Mouse (Mus musculus): Measurements from ENCODE around the gene Lacc1. TPM values are rescaled to one million over a fixed set of nuclear protein-coding genes. Genes with fewer than 3 reads are reported as not detected.
"Not testable (repeated sequence)": the region's sequence is repeated elsewhere in the genome, so short reads cannot be mapped to it uniquely, and the experiment has no call there.

Lacc1 gene
- polyA plus RNA-seq, 1 experiment from 2014 or later = 9.5 TPM

DNA sequence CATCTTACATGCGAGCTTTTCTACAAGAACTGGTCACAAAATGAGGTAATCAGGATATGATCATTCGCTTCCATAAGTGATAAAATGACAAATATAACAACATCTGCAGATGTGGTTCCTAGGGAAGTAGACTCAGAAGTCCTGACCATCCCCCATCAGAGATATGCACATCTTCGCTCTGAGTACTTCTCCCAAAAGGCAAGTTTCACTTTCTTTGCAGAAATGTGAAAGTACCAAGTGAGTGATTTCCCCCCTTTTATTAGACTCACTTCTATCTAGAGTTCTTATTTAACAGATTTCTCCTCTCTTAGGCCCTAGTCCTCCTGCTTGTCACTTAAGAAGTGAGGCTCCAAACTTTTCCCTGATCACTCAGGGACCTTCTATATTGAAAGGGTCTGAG is 3.3 kb downstream of the Lacc1 start:
- Histone ChIP-seq H3K36me3 (ENCODE audit: control insufficient read depth, insufficient read depth, low read length) (no peaks in the 10 kb centered on the region), H3K27ac (ENCODE audit: low read depth) (no peak overlapping the region), H3K9ac (ENCODE audit: low read length) (no peak overlapping the region), H3K4me3 (ENCODE audit: low read depth, low read length) (no peak overlapping the region), H3K4me1 (replicated peaks; ENCODE audit: control insufficient read depth, insufficient read depth, low read length) (peaks cover 6% of the 10 kb centered on the region; the same call in 1 of the 2 replicates), H3K4me2 (ENCODE audit: low read length) (no peak overlapping the region), H3K9me3 (ENCODE audit: control insufficient read depth, low read length) (no peaks in the 10 kb centered on the region), H3K27me3 (replicated peaks; ENCODE audit: control insufficient read depth, insufficient read depth, low read length) (no peaks in the 10 kb centered on the region)
- WGBS = 87% methylated on average over 3 of the region's 3 CpGs
- no peak for ATAC-seq (replicated peaks; ENCODE audit: low FRiP score, low TSS enrichment, low read depth)
- DNase-seq (ENCODE audit: low spot score) = no peak

DNA sequence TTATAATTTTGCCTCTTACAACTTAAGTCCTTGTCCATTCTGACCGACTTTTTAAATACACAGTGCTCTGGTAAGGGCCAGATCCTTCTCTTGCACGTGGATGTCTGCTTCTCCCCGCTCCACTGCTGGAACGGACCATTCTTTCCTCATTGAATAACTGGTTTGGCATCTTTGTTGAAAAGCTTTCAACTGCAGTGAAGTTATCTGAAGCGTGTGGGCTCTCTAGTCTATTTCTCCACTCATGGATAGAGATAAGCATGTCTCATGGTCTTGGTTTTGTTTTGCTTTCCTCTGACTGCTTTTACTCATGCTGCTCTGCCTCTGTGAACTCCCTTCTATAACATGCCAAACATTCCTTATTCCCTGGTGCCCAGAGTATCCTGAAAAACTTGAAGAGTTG is 4.3 kb downstream of the Lacc1 start:
- 69% methylated on average over 5 of the region's 5 CpGs for WGBS
- H3K9me3 ChIP-seq (ENCODE audit: control insufficient read depth, low read length) = no peaks in the 10 kb centered on the region
- no peaks in the 10 kb centered on the region for H3K36me3 ChIP-seq (ENCODE audit: control insufficient read depth, insufficient read depth, low read length)
- ATAC-seq (replicated peaks; ENCODE audit: low FRiP score, low TSS enrichment, low read depth) = no peak
- H3K4me1 ChIP-seq (replicated peaks; ENCODE audit: control insufficient read depth, insufficient read depth, low read length) = peaks cover 6% of the 10 kb centered on the region; the same call in 1 of the 2 replicates
- no peak for DNase-seq (ENCODE audit: low spot score)
- no peak overlapping the region for H3K4me2 ChIP-seq (ENCODE audit: low read length)
- H3K9ac ChIP-seq (ENCODE audit: low read length) = no peak overlapping the region
- H3K27ac ChIP-seq (ENCODE audit: low read depth) = no peak overlapping the region
- no peaks in the 10 kb centered on the region for H3K27me3 ChIP-seq (replicated peaks; ENCODE audit: control insufficient read depth, insufficient read depth, low read length)
- no peak overlapping the region for H3K4me3 ChIP-seq (ENCODE audit: low read depth, low read length)

GRCm38 (mm10) chr14:77030808-77031207 is 5.9 kb downstream of the Lacc1 start:
- Histone ChIP-seq H3K36me3 (ENCODE audit: control insufficient read depth, insufficient read depth, low read length) (no peaks in the 10 kb centered on the region), H3K4me3 (ENCODE audit: low read depth, low read length) (no peak overlapping the region), H3K4me1 (replicated peaks; ENCODE audit: control insufficient read depth, insufficient read depth, low read length) (0 out of 2 replicates have a peak, but pooled peaks cover 2% of the 10 kb centered on the region), H3K4me2 (ENCODE audit: low read length) (no peak overlapping the region), H3K9me3 (ENCODE audit: control insufficient read depth, low read length) (no peaks in the 10 kb centered on the region), H3K27ac (ENCODE audit: low read depth) (no peak overlapping the region), H3K9ac (ENCODE audit: low read length) (no peak overlapping the region), H3K27me3 (replicated peaks; ENCODE audit: control insufficient read depth, insufficient read depth, low read length) (no peaks in the 10 kb centered on the region)
- no peak for DNase-seq (ENCODE audit: low spot score)
- 84% methylated on average over 5 of the region's 5 CpGs for WGBS
- no peak for ATAC-seq (replicated peaks; ENCODE audit: low FRiP score, low TSS enrichment, low read depth)

- H3K4me2 ChIP-seq (ENCODE audit: low read length) = no peak overlapping the region
- no peak overlapping the region for H3K4me3 ChIP-seq (ENCODE audit: low read depth, low read length)
- H3K4me1 ChIP-seq (replicated peaks; ENCODE audit: control insufficient read depth, insufficient read depth, low read length) = 0 out of 2 replicates have a peak, but pooled peaks cover 2% of the 10 kb centered on the region
- 68% methylated on average over 5 of the region's 5 CpGs for WGBS
- no peaks in the 10 kb centered on the region for H3K9me3 ChIP-seq (ENCODE audit: control insufficient read depth, low read length)
- no peaks in the 10 kb centered on the region for H3K36me3 ChIP-seq (ENCODE audit: control insufficient read depth, insufficient read depth, low read length)
- no peaks in the 10 kb centered on the region for H3K27me3 ChIP-seq (replicated peaks; ENCODE audit: control insufficient read depth, insufficient read depth, low read length)
- H3K27ac ChIP-seq (ENCODE audit: low read depth) = no peak overlapping the region
- no peak overlapping the region for H3K9ac ChIP-seq (ENCODE audit: low read length)
- DNase-seq (ENCODE audit: low spot score) (no peak), ATAC-seq (replicated peaks; ENCODE audit: low FRiP score, low TSS enrichment, low read depth) (no peak)
Measured at GRCm38 (mm10) chr14:77029319-77030054, 7.2 kb downstream of the Lacc1 start.

DNA sequence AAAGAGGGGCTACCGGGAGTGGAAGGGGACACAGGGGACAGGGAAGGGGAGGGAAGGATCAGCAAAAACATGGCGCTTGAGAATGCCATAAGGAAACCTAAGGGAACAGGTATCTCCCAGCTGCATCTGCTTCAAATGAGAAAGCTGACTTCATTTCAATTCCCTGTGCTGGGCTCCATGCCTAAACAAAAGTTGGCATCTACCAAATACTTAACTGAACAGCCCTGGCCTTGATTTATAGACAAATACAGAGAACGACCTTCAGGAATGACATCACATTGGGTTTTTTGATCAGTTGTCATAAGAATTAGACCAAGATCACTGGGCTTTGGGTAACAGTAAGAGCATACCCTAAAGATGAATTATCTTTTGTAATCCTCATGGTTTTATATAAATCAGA is 12.2 kb downstream of the Lacc1 start:
- H3K9ac ChIP-seq (ENCODE audit: low read length) = no peak overlapping the region
- no peak for DNase-seq (ENCODE audit: low spot score)
- WGBS = 89% methylated on average over 3 of the region's 3 CpGs

DNA sequence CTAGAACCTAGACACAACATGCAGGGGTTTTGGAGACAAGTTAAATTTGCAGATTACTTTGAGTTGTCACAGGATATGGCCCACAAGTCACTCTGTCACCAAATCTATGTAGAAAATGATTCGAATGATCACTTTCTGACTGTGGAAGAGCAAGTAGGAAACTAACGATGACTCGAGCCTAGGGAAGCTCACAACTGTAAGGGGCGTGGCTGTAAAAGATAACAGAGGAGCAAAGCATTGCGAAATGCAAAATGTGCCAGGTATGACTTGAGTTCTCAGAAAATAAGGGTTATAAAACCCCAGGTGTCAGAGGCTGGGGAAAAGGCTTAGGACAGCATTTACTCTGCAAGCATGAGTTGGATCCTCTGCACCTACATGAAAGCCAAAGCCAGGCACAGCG is 19.5 kb downstream of the Lacc1 start:
- 69% methylated on average over 6 of the region's 6 CpGs for WGBS
- H3K27ac ChIP-seq (ENCODE audit: low read depth) = no peak overlapping the region

More for the DNA sequence above, 12.2 kb downstream of the Lacc1 start:
- Histone ChIP-seq H3K9me3 (ENCODE audit: control insufficient read depth, low read length) (no peaks in the 10 kb centered on the region), H3K4me2 (ENCODE audit: low read length) (no peak overlapping the region), H3K27me3 (replicated peaks; ENCODE audit: control insufficient read depth, insufficient read depth, low read length) (no peaks in the 10 kb centered on the region), H3K36me3 (ENCODE audit: control insufficient read depth, insufficient read depth, low read length) (no peaks in the 10 kb centered on the region), H3K4me3 (ENCODE audit: low read depth, low read length) (no peak overlapping the region), H3K27ac (ENCODE audit: low read depth) (no peak overlapping the region), H3K4me1 (replicated peaks; ENCODE audit: control insufficient read depth, insufficient read depth, low read length) (no peaks in the 10 kb centered on the region)
- ATAC-seq (replicated peaks; ENCODE audit: low FRiP score, low TSS enrichment, low read depth) = no peak

GRCm38 (mm10) chr14:77016783-77017182 is 19.9 kb downstream of the Lacc1 start:
- not testable (repeated sequence) for ATAC-seq (replicated peaks; ENCODE audit: low FRiP score, low TSS enrichment, low read depth)
- H3K4me2 ChIP-seq (ENCODE audit: low read length) = peak overlapping the region; percentile 18

More for the DNA sequence above, 19.5 kb downstream of the Lacc1 start:
- H3K4me2 ChIP-seq (ENCODE audit: low read length) = peak overlapping the region; percentile 18
- no peaks in the 10 kb centered on the region for H3K36me3 ChIP-seq (ENCODE audit: control insufficient read depth, insufficient read depth, low read length)
- H3K4me1 ChIP-seq (replicated peaks; ENCODE audit: control insufficient read depth, insufficient read depth, low read length) = no peaks in the 10 kb centered on the region
- H3K9ac ChIP-seq (ENCODE audit: low read length) = no peak overlapping the region
- no peaks in the 10 kb centered on the region for H3K27me3 ChIP-seq (replicated peaks; ENCODE audit: control insufficient read depth, insufficient read depth, low read length)
- H3K4me3 ChIP-seq (ENCODE audit: low read depth, low read length) = no peak overlapping the region
- no peak; the same call in 1 of the 2 replicates for ATAC-seq (replicated peaks; ENCODE audit: low FRiP score, low TSS enrichment, low read depth)
- H3K9me3 ChIP-seq (ENCODE audit: control insufficient read depth, low read length) = no peaks in the 10 kb centered on the region
- no peak for DNase-seq (ENCODE audit: low spot score)

DNA sequence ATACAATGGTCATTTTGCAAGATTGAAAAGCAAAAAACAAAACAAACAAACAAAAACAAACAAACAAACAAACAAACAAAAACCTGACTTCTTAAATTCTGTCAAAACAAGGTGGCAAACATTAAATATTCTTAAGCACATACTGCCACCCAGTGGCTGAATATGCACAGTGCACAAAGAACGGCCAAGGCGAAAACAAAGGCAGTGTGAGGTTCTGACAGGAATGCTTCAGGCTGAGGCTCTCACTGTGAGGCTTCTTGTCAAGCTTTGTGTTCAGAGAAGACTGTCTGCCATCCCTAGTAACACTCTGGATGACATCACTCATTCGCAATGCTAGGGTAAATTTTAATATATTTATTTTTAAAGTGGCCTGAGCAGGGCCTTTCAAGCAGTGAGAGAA is 24.9 kb downstream of the Lacc1 start:
- H3K4me3 ChIP-seq (ENCODE audit: low read depth, low read length) = no peak overlapping the region
- H3K4me1 ChIP-seq (replicated peaks; ENCODE audit: control insufficient read depth, insufficient read depth, low read length) = no peaks in the 10 kb centered on the region
- no peaks in the 10 kb centered on the region for H3K36me3 ChIP-seq (ENCODE audit: control insufficient read depth, insufficient read depth, low read length)
- DNase-seq (ENCODE audit: low spot score) (peak; percentile 92), ATAC-seq (replicated peaks; ENCODE audit: low FRiP score, low TSS enrichment, low read depth) (peak; percentile 56; the same call in 1 of the 2 replicates)
- H3K4me2 ChIP-seq (ENCODE audit: low read length) = no peak overlapping the region
- WGBS = 7% methylated on average over 3 of the region's 3 CpGs
- H3K9me3 ChIP-seq (ENCODE audit: control insufficient read depth, low read length) = no peaks in the 10 kb centered on the region
- no peak overlapping the region for H3K9ac ChIP-seq (ENCODE audit: low read length)
- no peaks in the 10 kb centered on the region for H3K27me3 ChIP-seq (replicated peaks; ENCODE audit: control insufficient read depth, insufficient read depth, low read length)
- H3K27ac ChIP-seq (ENCODE audit: low read depth) = no peak overlapping the region

More at GRCm38 (mm10) chr14:77016783-77017182, 19.9 kb downstream of the Lacc1 start:
- H3K27me3 ChIP-seq (replicated peaks; ENCODE audit: control insufficient read depth, insufficient read depth, low read length); H3K9me3 ChIP-seq (ENCODE audit: control insufficient read depth, low read length); H3K27ac ChIP-seq (ENCODE audit: low read depth); H3K36me3 ChIP-seq (ENCODE audit: control insufficient read depth, insufficient read depth, low read length); H3K4me3 ChIP-seq (ENCODE audit: low read depth, low read length); H3K4me1 ChIP-seq (replicated peaks; ENCODE audit: control insufficient read depth, insufficient read depth, low read length); H3K9ac ChIP-seq (ENCODE audit: low read length); DNase-seq (ENCODE audit: low spot score): not testable (repeated sequence)
- 51% methylated on average over 12 of the region's 12 CpGs for WGBS

GRCm38 (mm10) chr14:77008238-77008637 is 28.5 kb downstream of the Lacc1 start:
- 11% methylated on average over 3 of the region's 3 CpGs for WGBS
- Histone ChIP-seq H3K27ac (ENCODE audit: low read depth) (no peak overlapping the region), H3K4me3 (ENCODE audit: low read depth, low read length) (no peak overlapping the region), H3K27me3 (replicated peaks; ENCODE audit: control insufficient read depth, insufficient read depth, low read length) (no peaks in the 10 kb centered on the region), H3K4me2 (ENCODE audit: low read length) (no peak overlapping the region), H3K9ac (ENCODE audit: low read length) (no peak overlapping the region), H3K36me3 (ENCODE audit: control insufficient read depth, insufficient read depth, low read length) (no peaks in the 10 kb centered on the region), H3K4me1 (replicated peaks; ENCODE audit: control insufficient read depth, insufficient read depth, low read length) (peaks cover 8% of the 10 kb centered on the region), H3K9me3 (ENCODE audit: control insufficient read depth, low read length) (no peaks in the 10 kb centered on the region)
- DNase-seq (ENCODE audit: low spot score) = peak; percentile 76
- peak; percentile 75 for ATAC-seq (replicated peaks; ENCODE audit: low FRiP score, low TSS enrichment, low read depth)

Measured in intestine, embryonic 14.5 days (tissue).